Mouse (Mus musculus): ENCODE measurements around the gene Zfp663.

The Zfp663 gene

DNA sequence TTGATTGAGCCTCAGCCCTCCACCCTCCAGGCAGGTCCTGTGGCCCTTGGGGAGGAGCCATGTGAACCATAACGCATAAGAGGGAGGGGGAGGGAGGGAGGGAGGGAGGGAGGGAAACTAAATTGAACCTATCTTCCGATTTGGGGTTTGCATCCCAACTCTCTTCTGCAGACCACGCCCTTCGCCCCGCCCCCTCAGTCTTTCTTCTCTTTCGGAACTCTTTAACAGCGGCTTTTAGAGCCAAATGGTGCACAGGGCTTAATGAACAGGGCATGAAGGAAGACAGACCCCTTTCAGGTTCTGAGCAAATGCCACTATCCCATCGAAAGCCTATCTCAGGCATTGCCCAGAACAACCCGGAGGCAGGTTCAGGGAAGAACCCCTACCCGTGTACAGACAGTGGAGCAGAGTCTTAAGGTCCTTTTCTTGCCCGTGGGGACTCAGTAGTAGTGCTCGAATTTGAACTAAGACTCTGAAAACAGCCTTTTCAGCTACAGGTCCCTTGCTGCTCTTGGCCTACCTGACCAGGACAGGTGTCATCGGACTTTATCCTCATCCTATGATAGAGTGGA lies 575 bp downstream of the Zfp663 start:
- no peak for DNase-seq

- no peak for DNase-seq
Observed at GRCm38 (mm10) chr2:165367047-165367520, 1.4 kb downstream of the Zfp663 start.

GRCm38 (mm10) chr2:165364334-165365091 lies 4.0 kb downstream of the Zfp663 start:
- DNase-seq = peak; percentile 57

DNA sequence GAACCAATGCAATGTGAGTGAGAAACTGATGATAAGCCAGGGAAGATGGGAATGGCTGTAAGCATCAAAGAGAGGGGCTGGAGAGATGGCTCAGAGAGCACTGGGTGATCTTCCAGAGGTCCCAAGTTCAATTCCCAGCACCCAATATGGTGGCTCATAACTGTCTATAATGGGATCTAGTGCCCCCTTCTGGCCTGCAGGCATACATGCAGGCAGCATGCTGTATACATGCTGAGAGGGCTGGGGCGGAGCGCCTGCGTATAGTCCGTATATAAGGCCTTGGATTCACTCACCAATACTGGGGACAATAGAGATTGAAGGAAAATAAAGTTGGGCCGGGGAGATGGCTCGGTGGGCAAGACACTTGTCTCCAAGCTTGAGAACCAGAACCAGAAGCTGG lies 5.2 kb downstream of the Zfp663 start:
- DNase-seq = no peak

- peak; percentile 34 for DNase-seq
Observed at GRCm38 (mm10) chr2:165360861-165361260, 7.7 kb downstream of the Zfp663 start.

GRCm38 (mm10) chr2:165351828-165352513 lies 16.6 kb downstream of the Zfp663 start:
- DNase-seq = no peak

- DNase-seq = no peak
Observed at GRCm38 (mm10) chr2:165349466-165349865, 19.1 kb downstream of the Zfp663 start.

GRCm38 (mm10) chr2:165346180-165346579 lies 22.3 kb downstream of the Zfp663 start:
- DNase-seq = no peak

GRCm38 (mm10) chr2:165337191-165337590 lies 31.3 kb downstream of the Zfp663 start:
- peak; percentile 57 for DNase-seq

GRCm38 (mm10) chr2:165332610-165333210 lies 35.8 kb downstream of the Zfp663 start:
- no peak for DNase-seq

GRCm38 (mm10) chr2:165329703-165330102 lies 38.8 kb downstream of the Zfp663 start:
- DNase-seq = no peak

DNA sequence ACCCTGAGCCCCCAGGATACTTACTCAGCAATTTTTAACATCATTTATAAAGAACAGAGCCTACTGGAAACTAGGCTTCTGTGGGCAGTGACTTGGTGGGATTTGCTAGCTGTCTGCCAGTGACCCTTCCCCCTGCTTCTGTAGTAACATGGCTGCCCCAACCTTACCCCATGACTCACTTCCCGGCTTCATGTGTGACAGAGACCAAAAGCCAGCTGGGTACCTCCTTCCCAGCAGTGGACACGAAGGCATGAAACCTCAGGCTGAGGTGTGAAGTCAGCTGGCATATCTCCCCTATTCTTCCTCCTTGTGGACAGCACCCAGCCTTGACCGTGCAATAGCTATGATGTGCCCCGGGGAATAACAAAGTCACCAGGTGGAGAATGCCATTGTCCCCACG lies 39.8 kb downstream of the Zfp663 start:
- peak; percentile 36 for DNase-seq

DNA sequence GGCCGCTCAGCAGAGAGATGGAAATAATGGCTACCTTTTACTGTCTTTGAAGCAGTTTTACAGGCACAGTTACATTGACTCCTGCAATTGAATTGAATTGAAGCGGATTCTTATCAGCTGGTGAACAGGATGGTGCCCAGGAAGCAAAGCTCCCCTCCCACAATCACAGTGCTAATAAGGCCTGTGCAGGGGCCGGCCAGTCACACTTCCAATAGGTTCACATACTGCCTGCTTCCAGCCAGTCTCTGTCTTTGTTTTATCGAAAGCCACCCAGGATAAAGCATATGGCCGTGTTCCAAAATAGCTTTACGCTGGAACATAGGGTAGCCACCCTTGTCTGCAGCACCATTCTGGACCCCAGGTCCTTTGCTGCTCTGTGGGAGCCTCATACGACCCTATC lies 41.1 kb downstream of the Zfp663 start:
- peak; percentile 57 for DNase-seq

DNA sequence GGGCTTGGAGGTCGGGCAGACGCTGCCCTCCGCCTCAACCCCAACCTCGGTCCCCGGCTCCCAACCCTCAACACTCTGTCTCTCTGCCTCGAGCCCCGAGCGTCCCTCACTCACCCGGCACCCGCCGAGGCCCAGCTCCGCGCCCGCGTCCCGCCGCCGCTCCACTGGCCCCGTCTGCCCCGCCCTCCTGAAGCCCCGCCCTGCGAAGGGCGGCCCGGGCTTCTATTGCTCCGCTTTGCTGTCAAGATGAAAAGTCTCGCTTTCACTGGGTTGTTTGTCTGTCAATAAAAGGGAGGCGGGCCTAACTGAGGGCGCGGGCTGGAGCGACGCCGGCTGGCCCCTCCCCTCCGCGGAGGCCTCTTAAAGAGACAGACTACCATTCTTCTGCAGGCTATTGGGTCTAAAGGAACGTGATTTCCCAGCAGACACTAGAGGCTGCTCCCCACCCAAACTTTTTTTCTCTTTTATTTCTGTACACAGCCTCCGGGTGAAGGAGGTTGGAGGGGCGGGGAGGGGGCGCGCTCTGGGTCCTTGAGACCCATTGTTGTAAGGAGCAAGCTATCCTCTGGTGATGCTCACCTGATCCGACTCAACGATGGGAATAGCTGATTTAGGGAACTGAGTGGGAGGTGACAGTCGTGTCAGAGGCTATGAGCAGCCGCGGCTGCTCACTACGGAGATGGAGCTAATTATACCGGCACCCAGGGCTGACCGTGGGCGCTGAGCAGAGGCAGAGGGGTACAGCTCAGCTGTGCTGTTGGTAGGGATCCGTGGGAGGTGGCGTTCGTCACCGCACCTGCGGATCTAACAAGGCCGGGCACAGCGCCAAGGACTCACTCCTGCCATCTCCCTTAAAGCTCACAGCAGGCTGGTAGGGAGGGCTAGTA lies 42.0 kb downstream of the Zfp663 start, which contains the start of gene Elmo2:
TSS of gene Elmo2 (minus strand) at position 176 of the 887 bp plus-strand sequence.
- DNase-seq = peak; percentile 99

DNA sequence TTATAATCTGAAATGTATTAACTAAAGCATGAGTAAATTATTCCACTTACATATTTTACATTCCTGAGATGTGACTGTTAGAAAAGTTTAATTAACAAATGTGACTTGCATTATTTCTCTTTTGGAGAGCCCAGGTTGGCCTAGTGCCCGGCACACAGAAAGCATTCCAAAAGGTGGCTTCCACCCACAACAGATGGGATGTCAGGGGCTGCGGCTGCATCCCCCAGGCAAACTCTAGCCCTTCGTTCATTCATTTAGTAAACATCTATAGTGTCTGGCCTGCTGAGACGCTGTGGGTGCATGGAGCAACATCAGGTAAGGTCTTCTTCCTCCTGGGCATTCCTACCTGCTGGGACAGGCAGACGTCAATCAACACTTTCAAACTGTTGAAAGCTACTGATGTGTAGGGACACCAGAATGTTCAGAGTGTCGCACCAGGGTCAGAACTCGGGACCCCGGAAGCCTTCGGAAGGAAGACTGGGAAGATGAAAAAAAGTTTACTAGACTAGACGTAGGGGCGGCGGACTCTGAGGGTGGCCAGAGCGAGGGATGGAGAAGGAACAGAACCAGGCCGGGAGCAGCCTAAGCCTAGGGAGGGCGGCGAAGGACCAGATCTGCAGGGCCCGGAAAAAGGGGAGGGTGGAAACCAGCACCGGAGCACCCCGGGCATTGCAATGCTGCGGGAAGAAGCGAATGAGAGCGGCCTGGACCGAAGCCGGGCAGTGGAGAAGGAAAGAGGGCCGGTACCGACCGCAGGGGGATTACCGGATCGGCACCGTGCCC lies 42.8 kb downstream of the Zfp663 start:
- peak; percentile 69 for DNase-seq

DNA sequence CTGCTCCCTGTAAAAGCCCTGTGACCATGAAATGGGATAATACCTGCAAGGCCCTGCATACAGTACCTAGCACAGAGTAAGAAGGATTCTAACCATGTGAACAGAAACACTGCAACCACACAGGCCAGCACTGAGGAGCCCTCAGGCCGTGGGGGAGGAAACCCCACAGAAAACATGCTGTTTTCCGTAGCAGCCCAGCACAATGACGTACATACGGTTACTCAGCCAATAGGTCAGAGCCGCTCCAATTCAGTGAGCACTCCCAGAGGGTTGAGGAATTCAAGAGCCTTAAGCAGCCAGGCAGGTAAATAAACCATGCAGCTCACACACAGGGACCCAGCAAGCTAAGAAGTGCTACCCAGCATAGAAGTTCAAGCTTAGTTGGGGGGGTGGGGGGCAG lies 44.6 kb downstream of the Zfp663 start:
- DNase-seq = peak; percentile 67

GRCm38 (mm10) chr2:165323484-165323883 lies 45.0 kb downstream of the Zfp663 start:
- peak; percentile 64 for DNase-seq

DNA sequence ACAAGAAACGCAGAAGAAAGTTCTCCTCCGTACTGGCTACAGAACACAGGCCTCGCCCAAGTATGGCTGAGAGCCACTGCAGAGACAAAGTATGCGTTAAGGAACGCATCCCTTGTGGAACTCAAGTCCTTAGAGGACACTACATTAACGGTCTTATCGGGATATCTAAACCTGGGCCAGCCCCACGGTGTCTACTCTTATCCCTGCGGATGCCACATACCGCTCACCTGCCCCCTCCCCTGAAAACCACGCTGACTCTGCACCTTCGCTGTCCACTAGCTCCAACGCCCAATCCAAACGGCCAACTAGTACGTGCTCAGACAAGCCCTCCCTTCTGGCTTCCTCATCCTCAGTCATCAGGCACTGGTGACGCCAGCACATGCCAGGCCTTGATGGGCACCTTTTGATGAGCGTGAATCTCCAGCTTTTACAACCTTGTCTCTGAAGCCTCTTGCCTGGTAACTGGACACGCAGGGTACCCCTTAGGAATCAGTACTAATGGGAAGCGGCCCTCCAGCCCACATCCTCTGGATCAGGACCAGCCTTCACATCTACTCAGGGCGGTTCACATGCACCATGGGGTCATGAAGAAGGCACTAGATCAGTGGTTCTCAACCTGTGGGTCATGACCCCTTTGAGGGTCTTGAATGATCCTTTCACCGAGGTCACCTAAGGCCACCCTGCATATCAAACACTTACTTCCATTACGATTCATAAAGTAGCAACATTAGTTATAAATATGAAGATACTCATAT lies 46.4 kb downstream of the Zfp663 start:
- peak; percentile 50 for DNase-seq

GRCm38 (mm10) chr2:165321381-165321888 lies 47.1 kb downstream of the Zfp663 start:
- DNase-seq = peak; percentile 84

DNA sequence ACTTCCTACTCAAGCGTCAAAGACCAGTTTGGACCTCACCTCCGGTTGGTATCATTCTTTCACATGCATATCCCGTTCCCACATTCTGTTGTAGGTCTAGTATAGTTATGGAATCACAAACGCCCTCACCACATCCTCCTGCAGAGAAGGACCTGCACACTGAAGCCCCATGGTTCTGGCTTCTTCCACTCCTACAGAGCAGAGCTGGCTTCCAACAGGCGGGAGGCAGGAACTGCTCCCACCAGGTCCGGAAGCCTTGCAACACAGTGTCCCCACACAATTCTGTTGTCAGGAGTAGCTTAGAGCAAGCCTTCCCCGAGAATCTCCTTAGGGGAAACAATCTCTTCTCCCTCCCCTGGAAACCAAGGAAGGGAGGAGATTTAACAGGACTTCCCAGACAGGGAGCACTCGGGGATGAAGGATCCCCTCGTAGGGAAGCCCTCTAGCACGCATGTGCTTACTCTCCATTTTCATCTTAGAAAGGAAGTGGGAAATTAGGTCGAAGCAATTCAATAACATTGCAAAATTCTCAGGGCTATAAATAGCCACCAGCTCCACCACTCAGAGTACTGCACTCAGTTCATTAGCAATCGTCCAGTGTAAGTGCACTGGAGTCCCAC lies 47.9 kb downstream of the Zfp663 start:
- peak; percentile 72 for DNase-seq
